Mouse (Mus musculus): ENCODE measurements at regions not wholly inside any gene's neighbourhood (a gene's known extent, or its start where the extent isn't known, plus 50 kb on each side); places are given as distances from the start of the nearest gene placed in this dataset.

DNA sequence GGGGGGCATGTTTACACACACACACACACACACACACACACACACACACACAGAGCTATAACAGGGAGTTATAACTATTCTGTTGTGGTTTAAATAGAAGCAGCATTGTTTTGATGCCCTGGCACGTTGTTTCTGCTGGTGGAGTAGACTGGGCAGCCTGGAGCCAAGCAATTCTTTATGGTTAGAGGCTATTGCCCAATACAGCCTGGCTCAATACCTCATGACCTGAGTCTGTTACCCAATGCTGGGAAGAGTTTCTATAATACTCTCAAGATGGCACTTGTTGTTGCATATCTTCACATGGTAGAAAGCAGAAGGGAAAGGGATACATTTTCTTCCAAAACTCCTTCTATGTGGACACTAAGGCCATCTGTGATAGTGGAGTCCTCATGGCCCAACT lies 87.1 kb upstream of the 9330182O14Rik start:
- no peak for TF ChIP-seq CTCF (IDR thresholded peaks at IDR 0.05; ENCODE audit: low read depth, low read length)
- no peak for TF ChIP-seq POLR2A (IDR thresholded peaks at IDR 0.05; ENCODE audit: extremely low read depth, insufficient read depth, low read length)

Data from liver, adult 2 months (tissue).